Mouse (Mus musculus) ES-Bruce4 (cell line): ENCODE measurements around the gene Gm44805.

Experiments
- CTCF ChIP-seq: IDR thresholded peaks from one replicate; pipeline ENCODE4 v1.8.1; 2011; ENCODE audit warnings: low read depth, low read length
- EP300 ChIP-seq: IDR thresholded peaks from 2 replicates; pipeline ENCODE4 v1.6.1; 2011; ENCODE audit warnings: low read depth, low read length; ENCODE audit not compliant: insufficient read depth
- POLR2A ChIP-seq: IDR thresholded peaks from one replicate; pipeline ENCODE4 v1.8.1; 2011; ENCODE audit warnings: low read length; ENCODE audit not compliant: insufficient read depth

DNA sequence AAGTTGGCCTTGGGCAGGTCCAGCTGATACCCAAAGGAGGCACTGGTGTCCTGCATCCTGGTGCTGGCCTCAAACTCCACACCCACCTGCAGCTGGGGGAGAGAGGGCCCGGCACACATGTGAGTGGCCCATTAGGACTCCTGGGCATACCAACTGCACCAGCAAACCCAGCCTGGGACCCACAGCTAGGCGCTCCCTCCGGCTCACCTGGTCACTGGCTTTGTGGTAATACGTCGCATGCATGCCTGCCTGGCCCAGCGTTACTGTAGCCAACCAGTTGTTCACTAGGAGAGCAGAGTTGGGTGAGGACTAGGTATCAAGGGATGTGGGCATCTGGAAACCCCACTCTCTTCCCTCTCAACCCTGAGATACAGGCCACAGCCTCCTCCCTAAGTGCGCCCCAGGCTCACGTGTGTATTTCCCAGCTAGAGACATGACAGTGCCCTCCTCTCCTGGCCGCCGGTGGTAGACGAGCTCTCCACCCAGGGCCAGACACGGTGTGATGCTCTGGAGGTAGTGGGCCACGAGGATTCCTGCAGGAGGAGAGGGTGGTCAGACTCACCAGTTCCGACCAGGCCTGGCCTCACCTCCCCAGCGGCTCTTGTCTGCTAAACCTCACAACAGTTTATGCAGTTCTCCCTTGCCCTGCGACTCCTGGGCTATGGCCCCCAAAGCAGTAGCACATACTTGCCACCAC is 21.8 kb upstream of the Gm44805 start:
- TF ChIP-seq CTCF: no peak
- no peak for TF ChIP-seq POLR2A
- TF ChIP-seq EP300: no peak
